Mouse (Mus musculus) embryonic facial prominence, embryonic 14.5 days (tissue): ENCODE results near the gene Hbs1l. TPM values are rescaled to one million over a fixed set of nuclear protein-coding genes. Genes with fewer than 3 reads are reported as not detected.

ENCODE experiments used
- ATAC-seq: fragments of 200-750 bp; cut with Nextera tagmentation; 2 replicates; pipeline ENCODE4 v1.8.0; 2017; ENCODE audit warnings: low read depth, moderate number of reproducible peaks, moderate TSS enrichment
- DNase-seq: peaks from one replicate; pipeline ENCODE4 v3.0.0-alpha.2; 2015; ENCODE audit warnings: low spot score
- H3K27ac ChIP-seq: fragments of 300-500 bp; sonication (generic); replicated peaks from 2 replicates; pipeline ENCODE4 v1.5.1; 2014; ENCODE audit warnings: low read depth, mild to moderate bottlenecking, low read length, moderate library complexity
- H3K27me3 ChIP-seq: fragments of 300-500 bp; sonication (generic); replicated peaks from 2 replicates; pipeline ENCODE4 v1.6.1; 2014; ENCODE audit warnings: low read length; ENCODE audit not compliant: control insufficient read depth, insufficient read depth
- H3K36me3 ChIP-seq: fragments of 300-500 bp; sonication (generic); 2 replicates; pipeline ENCODE4 v1.6.1; 2014; ENCODE audit warnings: low read length, mixed read lengths; ENCODE audit not compliant: control insufficient read depth, insufficient read depth
- H3K4me1 ChIP-seq: fragments of 300-500 bp; sonication (generic); 2 replicates; pipeline ENCODE4 v1.6.1; 2014; ENCODE audit warnings: antibody characterized with exemption, low read length; ENCODE audit not compliant: control insufficient read depth, insufficient read depth
- H3K4me2 ChIP-seq: fragments of 300-500 bp; sonication (generic); 2 replicates; pipeline ENCODE4 v1.6.1; 2014; ENCODE audit warnings: low read depth, mild to moderate bottlenecking, low read length, moderate library complexity, mixed read lengths
- H3K4me3 ChIP-seq: fragments of 300-500 bp; sonication (generic); 2 replicates; pipeline ENCODE4 v1.5.1; 2014; ENCODE audit warnings: low read depth, mild to moderate bottlenecking, low read length
- H3K9ac ChIP-seq: fragments of 300-500 bp; sonication (generic); 2 replicates; pipeline ENCODE4 v1.6.1; 2014; ENCODE audit warnings: low read depth, mild to moderate bottlenecking, low read length, moderate library complexity, mixed read lengths
- H3K9me3 ChIP-seq: fragments of 300-500 bp; sonication (generic); 2 replicates; pipeline ENCODE4 v1.6.1; 2016; ENCODE audit warnings: low read length; ENCODE audit not compliant: control insufficient read depth
- WGBS: fragments of 180-500 bp; shearing (Covaris S2); extraction: QIAGEN DNeasy Blood & Tissue Kit; methylation state at CpG from one replicate; pipeline ENCODE4 v1.1.7; 2014; 5-methylcytosine and 5-hydroxymethylcytosine counted together
- polyA plus RNA-seq: library from polyadenylated mRNA; unstranded; fragments of >200 nt; fragmentation: Nextera tagmentation; extraction: Ambion mirVana; gene quantifications from 2 replicates; pipeline ENCODE4 v1.2.1, GENCODE M21; 2014

Gene Hbs1l
- polyA plus RNA-seq, 1 experiment from 2014 or later: 85.4 TPM

DNA sequence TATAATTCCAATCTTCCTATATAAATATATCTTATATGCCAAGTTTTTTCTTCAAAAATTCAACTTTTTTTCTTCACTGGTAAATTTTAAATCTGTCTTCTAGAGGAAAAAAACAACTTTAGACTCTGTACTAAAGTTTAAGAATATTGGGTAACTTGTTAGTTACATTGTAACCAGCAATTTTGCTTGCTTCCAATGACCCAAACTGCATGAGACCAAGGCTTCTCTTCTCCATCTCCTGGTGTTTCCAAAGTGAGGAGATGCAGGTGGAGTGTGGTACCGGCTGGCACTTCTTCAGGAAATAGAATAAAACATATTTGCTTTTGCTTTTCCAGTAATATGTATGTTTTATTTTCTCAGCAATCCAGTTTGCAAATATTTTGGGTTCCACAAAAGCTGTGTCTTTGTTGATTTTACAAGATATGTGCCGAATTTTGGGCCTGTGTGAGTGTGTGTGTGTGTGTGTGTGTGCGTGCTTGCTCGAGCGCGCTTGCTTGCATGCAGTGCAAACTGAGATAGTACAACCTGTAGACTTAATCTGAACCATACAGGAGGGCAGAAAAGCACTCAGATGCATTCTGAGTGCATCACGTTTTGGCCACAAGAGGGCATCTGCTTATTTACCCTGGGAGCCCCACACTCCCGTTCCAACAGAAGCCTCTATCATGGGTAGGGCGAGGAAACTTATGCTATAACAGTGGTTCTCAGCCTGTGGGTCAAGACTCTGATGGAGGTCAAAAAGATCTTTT lies 82.6 kb downstream of the Hbs1l start:
- H3K4me2 ChIP-seq: no peak overlapping the region
- H3K36me3 ChIP-seq: no peaks in the 10 kb centered on the region
- no peak overlapping the region for H3K9ac ChIP-seq
- no peaks in the 10 kb centered on the region for H3K4me1 ChIP-seq
- H3K4me3 ChIP-seq: no peak overlapping the region
- ATAC-seq: no peak
- WGBS: 61% methylated on average over 9 of the region's 9 CpGs
- no peak for DNase-seq
- H3K27ac ChIP-seq: no peak overlapping the region
- H3K9me3 ChIP-seq: no peaks in the 10 kb centered on the region
- no peaks in the 10 kb centered on the region for H3K27me3 ChIP-seq

DNA sequence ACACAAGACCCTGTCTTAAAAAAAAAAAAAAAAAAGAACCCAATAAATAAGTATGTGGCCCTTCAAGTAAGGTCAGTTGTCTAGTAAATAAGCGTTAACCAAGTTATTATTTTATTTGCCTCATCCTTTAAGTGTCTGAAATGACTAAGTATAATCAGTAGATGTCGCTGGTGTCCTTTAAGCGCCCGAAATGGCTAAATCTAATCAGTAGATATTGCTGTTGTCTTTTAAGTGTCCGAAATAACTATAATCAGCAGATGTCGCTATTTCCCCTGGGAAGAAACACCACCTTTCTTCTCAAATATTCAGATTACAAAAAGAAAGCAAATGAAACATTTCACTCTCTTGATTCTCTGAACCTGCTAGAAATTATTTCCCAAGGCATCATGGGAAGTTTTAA lies 87.1 kb downstream of the Hbs1l start:
- Histone ChIP-seq H3K9me3 (no peaks in the 10 kb centered on the region), H3K4me2 (no peak overlapping the region), H3K9ac (no peak overlapping the region), H3K27ac (no peak overlapping the region), H3K4me1 (no peaks in the 10 kb centered on the region), H3K36me3 (no peaks in the 10 kb centered on the region), H3K4me3 (no peak overlapping the region), H3K27me3 (no peaks in the 10 kb centered on the region)
- no peak for ATAC-seq
- WGBS: 20% methylated on average over 6 of the region's 6 CpGs
- DNase-seq: peak; percentile 93

DNA sequence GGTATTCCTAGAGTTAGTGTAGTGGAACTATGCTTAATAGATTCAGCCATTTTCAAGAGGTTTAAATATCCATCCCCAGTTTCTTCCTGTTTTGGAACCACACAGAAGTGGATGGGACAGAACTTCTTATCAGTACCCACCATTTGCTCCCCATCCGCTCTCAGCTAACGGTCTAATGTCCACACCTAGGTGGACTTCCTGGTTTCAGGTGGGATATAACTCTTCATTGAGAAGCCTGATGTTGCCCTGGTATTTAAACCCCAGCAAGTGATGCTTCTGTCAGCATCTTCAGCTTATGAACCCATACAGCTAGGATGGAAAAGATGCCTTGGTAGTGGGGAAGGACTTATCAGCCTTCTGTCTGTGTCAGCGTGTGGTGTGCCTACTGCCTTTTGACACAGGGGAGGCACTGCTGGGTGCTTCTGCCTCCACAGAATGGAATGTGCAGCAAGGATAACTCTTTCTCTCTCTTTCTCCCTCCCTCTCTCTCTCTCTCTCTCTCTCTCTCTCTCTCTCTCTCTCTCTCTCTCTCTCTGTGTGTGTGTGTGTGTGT lies 89.4 kb downstream of the Hbs1l start:
- DNase-seq (no peak), ATAC-seq (no peak)
- Histone ChIP-seq H3K4me1 (no peaks in the 10 kb centered on the region), H3K9me3 (no peaks in the 10 kb centered on the region), H3K9ac (no peak overlapping the region), H3K4me2 (no peak overlapping the region), H3K4me3 (no peak overlapping the region), H3K27ac (no peak overlapping the region), H3K36me3 (no peaks in the 10 kb centered on the region), H3K27me3 (no peaks in the 10 kb centered on the region)
- WGBS: 83% methylated on average over 3 of the region's 3 CpGs

GRCm38 (mm10) chr10:21389075-21389474 lies 93.3 kb downstream of the Hbs1l start:
- no peaks in the 10 kb centered on the region for H3K4me1 ChIP-seq
- ATAC-seq (no peak), DNase-seq (no peak)
- WGBS: 86% methylated on average over 11 of the region's 11 CpGs
- H3K9me3 ChIP-seq: no peaks in the 10 kb centered on the region
- no peak overlapping the region for H3K27ac ChIP-seq
- H3K4me2 ChIP-seq: no peak overlapping the region
- no peaks in the 10 kb centered on the region for H3K36me3 ChIP-seq
- H3K9ac ChIP-seq: no peak overlapping the region
- H3K4me3 ChIP-seq: no peak overlapping the region
- H3K27me3 ChIP-seq: no peaks in the 10 kb centered on the region

DNA sequence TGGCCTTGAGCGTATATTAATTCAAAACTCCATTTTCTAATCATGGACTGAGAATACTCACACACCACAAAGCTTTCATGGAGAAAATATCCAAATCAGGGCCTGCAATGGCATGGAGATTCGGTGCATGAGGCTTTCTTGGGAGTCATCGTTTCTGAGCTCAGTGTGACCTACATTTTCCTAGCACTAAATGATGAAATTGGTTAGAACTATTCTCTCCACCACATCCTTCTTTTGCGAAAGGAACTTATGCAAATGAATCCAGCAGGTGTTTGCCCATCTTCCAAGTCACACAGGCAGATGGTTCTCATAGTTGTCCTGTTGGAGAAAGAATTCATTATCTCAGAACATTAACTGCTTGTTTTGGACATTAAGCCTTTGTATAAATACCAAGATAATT lies 94.7 kb downstream of the Hbs1l start:
- Histone ChIP-seq H3K4me2 (no peak overlapping the region), H3K36me3 (no peaks in the 10 kb centered on the region), H3K27ac (no peak overlapping the region), H3K4me3 (no peak overlapping the region), H3K9me3 (no peaks in the 10 kb centered on the region), H3K9ac (no peak overlapping the region), H3K4me1 (no peaks in the 10 kb centered on the region), H3K27me3 (no peaks in the 10 kb centered on the region)
- 81% methylated on average over 4 of the region's 4 CpGs for WGBS
- ATAC-seq (no peak), DNase-seq (no peak)

GRCm38 (mm10) chr10:21391286-21391685 lies 95.5 kb downstream of the Hbs1l start:
- no peak for DNase-seq
- Histone ChIP-seq H3K4me2 (no peak overlapping the region), H3K4me1 (no peaks in the 10 kb centered on the region), H3K27ac (no peak overlapping the region), H3K9me3 (no peaks in the 10 kb centered on the region), H3K36me3 (no peaks in the 10 kb centered on the region), H3K9ac (no peak overlapping the region), H3K27me3 (no peaks in the 10 kb centered on the region), H3K4me3 (no peak overlapping the region)
- no peak for ATAC-seq
- 47% methylated on average over 4 of the region's 4 CpGs for WGBS

- H3K27ac ChIP-seq: no peak overlapping the region
- H3K4me3 ChIP-seq: no peak overlapping the region
- H3K9ac ChIP-seq: no peak overlapping the region
- WGBS: 94% methylated on average over 2 of the region's 2 CpGs
- DNase-seq (no peak), ATAC-seq (no peak)
- no peaks in the 10 kb centered on the region for H3K9me3 ChIP-seq
- H3K4me1 ChIP-seq: no peaks in the 10 kb centered on the region
- H3K36me3 ChIP-seq: no peaks in the 10 kb centered on the region
- H3K27me3 ChIP-seq: no peaks in the 10 kb centered on the region
- no peak overlapping the region for H3K4me2 ChIP-seq
Measured at GRCm38 (mm10) chr10:21393390-21393789, 97.6 kb downstream of the Hbs1l start.

DNA sequence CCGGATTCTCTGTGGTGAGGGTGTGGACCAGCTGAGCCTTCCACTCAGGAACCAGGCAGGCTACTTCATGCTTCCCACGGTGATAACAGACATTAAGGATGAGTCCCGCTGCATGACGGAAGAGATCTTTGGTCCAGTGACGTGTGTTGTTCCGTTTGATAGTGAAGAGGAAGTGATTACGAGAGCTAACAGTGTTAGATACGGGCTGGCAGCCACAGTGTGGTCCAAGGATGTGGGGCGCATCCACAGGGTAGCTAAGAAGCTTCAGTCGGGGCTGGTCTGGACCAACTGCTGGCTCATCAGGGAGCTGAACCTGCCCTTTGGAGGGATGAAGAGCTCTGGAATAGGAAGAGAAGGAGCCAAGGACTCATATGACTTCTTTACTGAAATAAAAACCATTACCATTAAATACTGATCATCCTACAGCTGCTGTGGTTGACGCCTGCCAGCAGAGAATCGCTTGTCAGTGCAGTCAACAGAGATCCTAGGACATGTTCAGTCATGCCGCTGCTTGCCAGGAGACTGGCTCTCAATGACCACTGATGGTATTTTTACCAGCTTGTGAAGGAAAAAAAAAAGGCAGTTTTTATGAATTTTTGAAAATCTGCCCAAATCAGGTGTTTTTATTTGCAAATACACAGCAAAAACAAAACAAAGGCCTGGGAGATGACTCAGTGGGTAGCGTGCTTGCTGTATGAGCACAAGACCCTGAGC lies 99.8 kb downstream of the Hbs1l start:
- 83% methylated on average over 14 of the region's 14 CpGs for WGBS
- ATAC-seq: no peak
- H3K9ac ChIP-seq: no peak overlapping the region
- H3K4me1 ChIP-seq: no peaks in the 10 kb centered on the region; the same call in 1 of the 2 replicates
- H3K36me3 ChIP-seq: no peaks in the 10 kb centered on the region
- no peaks in the 10 kb centered on the region for H3K9me3 ChIP-seq
- no peak overlapping the region for H3K4me2 ChIP-seq
- no peak overlapping the region for H3K27ac ChIP-seq
- DNase-seq: no peak
- no peak overlapping the region for H3K4me3 ChIP-seq
- H3K27me3 ChIP-seq: no peaks in the 10 kb centered on the region
